Mouse (Mus musculus) activated CD4-positive, CD25-positive, alpha-beta regulatory T cell, adult 4 months (primary cell): Measurements from ENCODE around the gene Gm10770. TPM values are rescaled to one million over a fixed set of nuclear protein-coding genes. Genes with fewer than 3 reads are reported as not detected.
"Not testable (repeated sequence)": the region's sequence is repeated elsewhere in the genome, so short reads cannot be mapped to it uniquely, and the experiment has no call there.

Source experiments
- ATAC-seq: one replicate; pipeline ENCODE4 v1.8.0; 2017
- polyA plus RNA-seq, 2 experiments: library from polyadenylated mRNA; unstranded; fragments of 100-300 nt; shearing (Covaris generic); gene quantifications; one replicate each; pipeline ENCODE4 v1.2.1; 2017

The Gm10770 gene
- not detected for polyA plus RNA-seq

- not testable (repeated sequence) for ATAC-seq
Measured at GRCm38 (mm10) chr2:150179579-150179978, at the start of gene Gm10770. TSS of gene Gm10770 (minus strand) at chr2:150179679.

GRCm38 (mm10) chr2:150223263-150223662 is 43.8 kb upstream of the Gm10770 start:
- ATAC-seq: not testable (repeated sequence)

GRCm38 (mm10) chr2:150218363-150218725 is 38.9 kb upstream of the Gm10770 start:
- peak; percentile 10 for ATAC-seq

GRCm38 (mm10) chr2:150217600-150218362 is 38.3 kb upstream of the Gm10770 start, which contains the start of gene Zfp937:
TSS of gene Zfp937 (plus strand) at chr2:150218073.
- peak; percentile 98 for ATAC-seq

GRCm38 (mm10) chr2:150181570-150181999 is 2.1 kb upstream of the Gm10770 start, which contains the start of gene Gm14139:
TSS of gene Gm14139 (plus strand) at chr2:150181755.
- peak; percentile 66 for ATAC-seq

GRCm38 (mm10) chr2:150181046-150181445 is 1.6 kb upstream of the Gm10770 start:
- ATAC-seq: not testable (repeated sequence)

GRCm38 (mm10) chr2:150173833-150174232 is 5.6 kb downstream of the Gm10770 start:
- ATAC-seq: no peak

- no peak for ATAC-seq
Measured at GRCm38 (mm10) chr2:150166703-150167102, 12.8 kb downstream of the Gm10770 start.

GRCm38 (mm10) chr2:150136435-150136897 is 43.0 kb downstream of the Gm10770 start, which contains the start of gene Zfp120:
TSS of gene Zfp120 (minus strand) at chr2:150136708.
- ATAC-seq: peak; percentile 98

GRCm38 (mm10) chr2:150132773-150133172 is 46.7 kb downstream of the Gm10770 start:
- no peak for ATAC-seq

GRCm38 (mm10) chr2:150132002-150132401 is 47.5 kb downstream of the Gm10770 start:
- ATAC-seq: not testable (repeated sequence)

Other genes starting within 250 kb of the Gm10770 start
- 10 to 100 TPM; 31.3 to 33.4 TPM for gene Zfp120, start 43.0 kb downstream of the Gm10770 start, polyA plus RNA-seq
- gene Gm14139, start 2.1 kb upstream of the Gm10770 start, polyA plus RNA-seq: under 1 TPM; 0.28 to 0.62 TPM
- gene Zfp937, start 38.4 kb upstream of the Gm10770 start, polyA plus RNA-seq: 10 to 100 TPM; 12.6 to 17.7 TPM
- gene Gm21994, start 75.9 kb upstream of the Gm10770 start, polyA plus RNA-seq: 10 to 100 TPM; 16.3 to 18.4 TPM
- gene Gm14124, start 77.8 kb upstream of the Gm10770 start, polyA plus RNA-seq: not detected
- gene Gm10130, start 144.0 kb upstream of the Gm10770 start, polyA plus RNA-seq: 10 to 100 TPM in 1 of 2 experiments, 1 to 10 TPM in 1; 6.7 to 15.5 TPM
- gene 3300002I08Rik, start 183.1 kb upstream of the Gm10770 start, polyA plus RNA-seq: 1 to 10 TPM; 3.5 to 7.5 TPM